Mouse (Mus musculus) liver, embryonic 15.5 days (tissue): ENCODE data around the gene Rln3. TPM values are rescaled to one million over a fixed set of nuclear protein-coding genes. Genes with fewer than 3 reads are reported as not detected.

ENCODE experiments used
- ATAC-seq: fragments of 200-750 bp; cut with Nextera tagmentation; 2 replicates; pipeline ENCODE4 v1.8.0; 2017; ENCODE audit warnings: moderate number of reproducible peaks, mild to moderate bottlenecking, moderate library complexity; ENCODE audit not compliant: insufficient read depth
- H3K27ac ChIP-seq: fragments of 300-500 bp; sonication (generic); replicated peaks from 2 replicates; pipeline ENCODE4 v1.5.1; 2015; ENCODE audit warnings: mild to moderate bottlenecking, inconsistent platforms
- H3K27me3 ChIP-seq: fragments of 300-500 bp; sonication (generic); 2 replicates; pipeline ENCODE4 v1.6.1; 2015; ENCODE audit warnings: mild to moderate bottlenecking, inconsistent platforms
- H3K36me3 ChIP-seq: fragments of 300-500 bp; sonication (generic); replicated peaks from 2 replicates; pipeline ENCODE4 v1.6.1; 2015; ENCODE audit warnings: moderate library complexity, mild to moderate bottlenecking, inconsistent platforms
- H3K4me1 ChIP-seq: fragments of 300-500 bp; sonication (generic); replicated peaks from 2 replicates; pipeline ENCODE4 v1.6.1; 2015; ENCODE audit warnings: inconsistent platforms
- H3K4me2 ChIP-seq: fragments of 300-500 bp; sonication (generic); 2 replicates; pipeline ENCODE4 v1.6.1; 2015; ENCODE audit warnings: moderate library complexity, mild to moderate bottlenecking, inconsistent platforms
- H3K4me3 ChIP-seq: fragments of 300-500 bp; sonication (generic); replicated peaks from 2 replicates; pipeline ENCODE4 v1.5.1; 2015; ENCODE audit warnings: mild to moderate bottlenecking, inconsistent platforms
- H3K9ac ChIP-seq: fragments of 300-500 bp; sonication (generic); 2 replicates; pipeline ENCODE4 v1.6.1; 2015; ENCODE audit warnings: moderate library complexity, mild to moderate bottlenecking, inconsistent platforms
- H3K9me3 ChIP-seq: fragments of 300-500 bp; sonication (generic); replicated peaks from 2 replicates; pipeline ENCODE4 v1.6.1; 2016; ENCODE audit warnings: inconsistent platforms
- WGBS: fragments of 180-500 bp; shearing (Covaris S2); methylation state at CpG from one replicate; pipeline ENCODE4 v1.1.7; 2015; ENCODE audit warnings: mixed read lengths; ENCODE audit not compliant: insufficient replicate concordance; 5-methylcytosine and 5-hydroxymethylcytosine counted together
- polyA plus RNA-seq: library from polyadenylated mRNA; unstranded; fragments of >200 nt; fragmentation: Nextera tagmentation; extraction: Ambion mirVana; gene quantifications from 2 replicates; pipeline ENCODE4 v1.2.1, GENCODE M21; 2015

The Rln3 gene
- polyA plus RNA-seq, 1 experiment from 2014 or later: 0.15 TPM

GRCm38 (mm10) chr8:84072321-84072720 is 27.5 kb upstream of the Rln3 start:
- Histone ChIP-seq H3K9ac (no peak overlapping the region), H3K27me3 (no peaks in the 10 kb centered on the region), H3K36me3 (no peaks in the 10 kb centered on the region), H3K4me2 (no peak overlapping the region), H3K4me3 (no peak overlapping the region), H3K4me1 (peaks cover 51% of the 10 kb centered on the region), H3K27ac (no peak overlapping the region), H3K9me3 (no peaks in the 10 kb centered on the region)
- WGBS: 81% methylated on average over 10 of the region's 10 CpGs
- no peak for ATAC-seq

DNA sequence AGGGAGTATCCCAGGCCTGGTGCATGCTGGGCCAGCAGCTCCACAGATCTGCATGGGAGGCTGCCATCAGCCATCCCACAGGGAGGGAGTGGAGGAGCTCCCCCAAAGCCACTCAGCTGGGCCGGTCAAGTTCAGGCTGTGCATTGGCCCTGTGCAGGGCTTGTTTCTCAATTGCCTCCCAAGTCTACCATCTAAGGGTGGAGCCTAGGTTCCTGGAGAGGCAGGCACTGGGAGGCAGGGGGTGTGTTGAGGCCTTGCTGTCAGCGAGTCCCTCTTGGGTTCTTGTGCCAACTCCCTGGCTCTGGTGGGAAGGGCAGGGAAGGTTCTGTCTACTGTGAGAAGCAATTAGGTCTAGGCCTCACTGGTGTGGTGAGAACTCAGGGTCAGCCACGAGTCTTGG is 27.1 kb upstream of the Rln3 start:
- Histone ChIP-seq H3K27ac (no peak overlapping the region), H3K9ac (no peak overlapping the region), H3K9me3 (no peaks in the 10 kb centered on the region), H3K4me3 (no peak overlapping the region), H3K4me2 (no peak overlapping the region), H3K4me1 (peaks cover 51% of the 10 kb centered on the region), H3K27me3 (no peaks in the 10 kb centered on the region), H3K36me3 (no peaks in the 10 kb centered on the region)
- ATAC-seq: no peak
- WGBS: 48% methylated on average over 3 of the region's 3 CpGs

- Histone ChIP-seq H3K9ac (no peak overlapping the region), H3K4me3 (no peak overlapping the region), H3K27ac (no peak overlapping the region), H3K9me3 (no peaks in the 10 kb centered on the region), H3K4me1 (peaks cover 50% of the 10 kb centered on the region), H3K4me2 (no peak overlapping the region), H3K27me3 (no peaks in the 10 kb centered on the region), H3K36me3 (no peaks in the 10 kb centered on the region)
- ATAC-seq: no peak
- 75% methylated on average over 2 of the region's 2 CpGs for WGBS
Observed at GRCm38 (mm10) chr8:84070667-84071066, 25.9 kb upstream of the Rln3 start.

DNA sequence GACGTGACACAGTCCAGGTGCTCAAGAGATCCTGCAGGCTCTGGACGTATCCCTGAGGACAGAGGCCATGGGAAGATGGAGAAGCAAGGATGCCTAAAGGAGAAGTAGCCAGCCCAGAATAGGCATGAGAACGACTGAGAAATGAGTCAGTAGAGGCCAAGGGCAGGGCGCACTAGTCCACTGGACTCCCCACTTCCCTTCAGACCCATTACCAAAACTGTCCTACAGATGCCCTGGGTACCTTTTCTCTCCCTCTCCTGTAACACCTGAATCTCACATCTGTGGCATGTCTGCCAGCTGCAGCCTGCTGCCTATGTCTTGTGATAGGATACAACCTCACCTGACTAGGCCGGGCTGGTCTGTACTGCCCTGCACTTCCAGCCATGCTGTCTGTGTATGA is 25.4 kb upstream of the Rln3 start:
- Histone ChIP-seq H3K27ac (no peak overlapping the region), H3K4me3 (no peak overlapping the region), H3K27me3 (no peaks in the 10 kb centered on the region), H3K4me2 (no peak overlapping the region), H3K36me3 (no peaks in the 10 kb centered on the region), H3K4me1 (peaks cover 55% of the 10 kb centered on the region), H3K9ac (no peak overlapping the region), H3K9me3 (no peaks in the 10 kb centered on the region)
- WGBS: 65% methylated on average over 5 of the region's 5 CpGs
- ATAC-seq: no peak

DNA sequence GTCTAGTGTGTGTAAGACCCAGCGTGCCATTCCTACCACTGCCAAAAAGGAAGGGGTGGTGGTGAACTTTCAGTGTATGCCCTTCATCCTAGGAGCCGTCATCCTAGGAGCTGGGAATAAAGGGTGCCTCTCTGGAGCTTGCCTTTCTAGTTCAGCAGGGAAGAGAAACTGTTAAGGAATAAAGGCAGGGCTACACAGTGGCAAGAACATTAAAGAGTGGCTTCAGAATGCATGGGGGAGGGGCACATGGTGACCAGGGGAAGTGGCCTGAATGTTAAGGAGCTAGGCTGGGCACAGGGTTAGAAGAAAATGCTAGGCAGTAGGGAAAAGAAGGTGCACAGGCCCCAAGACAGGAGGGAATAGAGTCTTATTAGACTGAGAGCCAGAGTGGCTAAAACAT is 24.9 kb upstream of the Rln3 start:
- 66% methylated on average over 2 of the region's 2 CpGs for WGBS
- H3K9ac ChIP-seq: no peak overlapping the region

DNA sequence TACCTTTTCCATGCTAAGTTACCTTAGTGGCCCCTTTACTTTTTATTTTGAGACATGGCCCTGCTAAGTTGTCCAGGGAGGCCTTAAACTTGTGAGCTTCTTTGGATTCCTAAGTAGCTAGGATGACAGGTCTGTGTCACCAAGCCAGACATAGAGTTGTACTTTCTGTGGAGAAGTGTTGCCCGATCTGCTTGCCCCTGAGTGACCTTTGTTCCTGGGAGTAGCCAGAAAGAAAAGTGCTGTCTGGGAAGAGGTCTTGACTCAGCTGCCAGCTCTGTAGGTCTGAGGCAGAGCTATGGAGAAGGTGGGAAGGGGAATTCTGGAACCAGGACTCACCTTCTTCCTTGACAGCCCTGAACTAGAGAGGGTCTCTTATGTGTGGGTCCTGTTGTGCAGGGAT is 24.4 kb upstream of the Rln3 start:
- Histone ChIP-seq H3K27me3 (no peaks in the 10 kb centered on the region), H3K27ac (0 out of 2 replicates have a peak overlapping the region, but pooled peaks have one; percentile 25), H3K4me3 (no peak overlapping the region), H3K4me1 (peaks cover 65% of the 10 kb centered on the region), H3K36me3 (no peaks in the 10 kb centered on the region), H3K4me2 (no peak overlapping the region), H3K9ac (no peak overlapping the region), H3K9me3 (no peaks in the 10 kb centered on the region)
- no peak for ATAC-seq
- 33% methylated on average over 1 of the region's 1 CpGs for WGBS

More for the DNA sequence above, 24.9 kb upstream of the Rln3 start:
- Histone ChIP-seq H3K9me3 (no peaks in the 10 kb centered on the region), H3K4me3 (no peak overlapping the region), H3K27me3 (no peaks in the 10 kb centered on the region), H3K27ac (no peak overlapping the region), H3K4me2 (no peak overlapping the region), H3K4me1 (peaks cover 60% of the 10 kb centered on the region), H3K36me3 (no peaks in the 10 kb centered on the region)
- no peak for ATAC-seq

DNA sequence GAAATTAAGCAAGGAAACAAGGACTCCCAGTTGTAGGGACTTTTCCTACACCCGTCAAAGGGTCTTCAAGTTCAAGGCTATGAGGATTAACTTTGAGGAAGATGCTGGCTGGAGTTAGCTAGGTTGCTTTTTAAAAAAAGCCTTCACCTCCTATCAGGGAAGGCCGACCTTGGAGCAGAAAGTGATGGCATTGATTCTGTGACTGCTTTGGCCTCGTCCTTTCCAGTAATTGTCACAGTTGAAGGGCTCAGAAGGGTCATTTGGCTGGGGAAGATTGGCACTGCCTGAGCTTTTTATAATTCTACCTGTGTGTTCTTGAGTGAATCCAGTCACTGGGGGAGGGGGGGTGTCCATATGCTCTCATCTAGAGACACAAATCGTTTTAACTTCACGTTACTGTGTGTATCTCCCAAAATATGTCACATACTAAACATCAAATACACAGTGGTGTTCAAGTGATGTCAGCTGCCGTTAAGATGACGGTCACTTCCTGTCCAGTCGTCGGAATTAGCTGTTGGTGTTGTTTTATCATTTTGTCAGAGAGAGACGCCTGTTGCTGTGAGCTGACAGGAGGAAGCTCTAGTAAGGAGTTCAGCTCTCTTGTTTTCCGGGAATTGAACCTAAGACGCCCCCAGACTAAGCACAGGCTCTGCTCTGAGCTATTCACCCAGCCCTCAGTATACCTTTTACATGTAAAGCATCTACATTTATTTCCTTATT is 23.7 kb upstream of the Rln3 start:
- H3K9me3 ChIP-seq: no peaks in the 10 kb centered on the region
- no peak overlapping the region for H3K9ac ChIP-seq
- H3K4me2 ChIP-seq: 0 out of 2 replicates have a peak overlapping the region, but pooled peaks have one; percentile 92
- H3K4me1 ChIP-seq: peaks cover 72% of the 10 kb centered on the region
- no peaks in the 10 kb centered on the region for H3K27me3 ChIP-seq
- no peak overlapping the region for H3K4me3 ChIP-seq
- WGBS: 39% methylated on average over 12 of the region's 12 CpGs
- no peak for ATAC-seq
- H3K36me3 ChIP-seq: no peaks in the 10 kb centered on the region
- 0 out of 2 replicates have a peak overlapping the region, but pooled peaks have one; percentile 25 for H3K27ac ChIP-seq

DNA sequence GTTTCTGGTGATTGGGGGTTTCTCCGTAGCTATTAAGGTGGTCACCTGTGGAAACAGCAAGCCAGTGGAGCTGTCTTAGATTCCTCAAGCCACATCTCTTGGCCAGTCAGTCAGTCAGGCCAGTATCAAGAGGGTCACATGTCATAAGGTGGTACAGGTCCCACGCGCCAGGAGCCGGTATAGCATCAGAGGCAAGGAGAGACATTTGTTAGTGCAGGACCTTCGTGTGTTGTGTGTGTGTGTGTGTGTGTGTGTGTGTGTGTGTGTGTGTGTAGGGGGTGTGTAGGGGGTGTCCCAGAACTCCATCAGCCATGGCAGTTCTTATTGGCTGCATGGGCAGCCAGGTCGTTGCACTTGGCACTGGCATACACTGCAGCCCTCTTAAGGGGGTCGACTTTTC is 23.1 kb upstream of the Rln3 start:
- Histone ChIP-seq H3K4me2 (peak overlapping the region; percentile 92), H3K27me3 (no peaks in the 10 kb centered on the region), H3K36me3 (no peaks in the 10 kb centered on the region), H3K9ac (no peak overlapping the region), H3K27ac (no peak overlapping the region), H3K4me1 (peaks cover 72% of the 10 kb centered on the region), H3K4me3 (peak overlapping the region; percentile 74), H3K9me3 (no peaks in the 10 kb centered on the region)
- WGBS: 63% methylated on average over 7 of the region's 7 CpGs
- ATAC-seq: no peak

DNA sequence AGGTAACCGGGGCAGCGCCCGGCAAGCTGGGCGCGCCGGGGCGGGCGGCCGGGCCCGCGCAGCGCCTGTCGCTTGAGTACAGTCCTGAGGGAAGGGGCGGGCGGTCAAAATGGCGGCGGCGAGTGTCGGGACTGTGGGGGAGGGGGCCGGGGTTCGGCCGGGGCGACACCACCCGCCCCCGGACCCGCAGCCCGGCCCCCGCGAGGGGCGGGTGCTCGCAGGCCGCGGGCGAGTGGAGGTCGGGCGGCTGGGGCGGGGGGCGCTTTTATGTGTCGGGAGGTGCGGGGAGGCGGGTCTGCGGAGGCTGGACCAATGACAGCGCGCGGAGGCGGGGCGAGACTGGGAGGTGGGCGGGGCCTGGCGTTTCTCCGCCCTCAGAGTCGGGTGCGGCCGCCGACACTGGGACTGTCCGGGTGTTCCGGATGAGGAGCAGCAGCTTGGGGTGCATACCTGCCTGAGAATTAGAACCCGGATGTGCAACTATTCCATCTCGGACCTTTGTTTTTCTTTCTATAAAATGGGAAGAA is 22.3 kb upstream of the Rln3 start:
- under 1% methylated on average over 58 of the region's 58 CpGs for WGBS
- peak overlapping the region; percentile 74 for H3K4me3 ChIP-seq
- H3K9me3 ChIP-seq: no peaks in the 10 kb centered on the region
- peak overlapping the region; percentile 92 for H3K4me2 ChIP-seq
- no peaks in the 10 kb centered on the region for H3K36me3 ChIP-seq
- peak overlapping the region; percentile 96 for H3K27ac ChIP-seq
- no peaks in the 10 kb centered on the region for H3K27me3 ChIP-seq
- ATAC-seq: peak; percentile 69
- H3K4me1 ChIP-seq: peaks cover 72% of the 10 kb centered on the region
- H3K9ac ChIP-seq: peak overlapping the region; percentile 76

GRCm38 (mm10) chr8:84066291-84066930 is 21.6 kb upstream of the Rln3 start, which contains the start of gene Rfx1:
Gene Rfx1 (plus strand): TSS chr8:84066834.
- Histone ChIP-seq H3K27me3 (no peaks in the 10 kb centered on the region), H3K4me2 (peak within 1 kb of the TSS; percentile 92), H3K27ac (peak within 1 kb of the TSS; percentile 96), H3K4me3 (peak within 1 kb of the TSS; percentile 74), H3K4me1 (peaks cover 65% of the 10 kb centered on the region), H3K36me3 (no peaks in the 10 kb centered on the region), H3K9ac (peak within 1 kb of the TSS; percentile 76), H3K9me3 (no peaks in the 10 kb centered on the region)
- WGBS: under 1% methylated on average over 51 of the region's 51 CpGs
- ATAC-seq: peak; percentile 95

GRCm38 (mm10) chr8:84065457-84066072 is 20.8 kb upstream of the Rln3 start:
- Histone ChIP-seq H3K4me3 (peak overlapping the region; percentile 74), H3K4me2 (peak overlapping the region; percentile 92), H3K9me3 (no peaks in the 10 kb centered on the region), H3K4me1 (peaks cover 58% of the 10 kb centered on the region), H3K36me3 (no peaks in the 10 kb centered on the region), H3K27me3 (no peaks in the 10 kb centered on the region), H3K27ac (peak overlapping the region; percentile 96), H3K9ac (peak overlapping the region; percentile 76)
- no peak for ATAC-seq
- WGBS: 15% methylated on average over 5 of the region's 5 CpGs
